Mouse (Mus musculus): ENCODE measurements around the gene Ndfip2. TPM values are rescaled to one million over a fixed set of nuclear protein-coding genes. Genes with fewer than 3 reads are reported as not detected.

Ndfip2 gene
- polyA plus RNA-seq, 1 experiment from 2014 or later = 67.3 TPM

GRCm38 (mm10) chr14:105272539-105272938, 14.2 kb downstream of the Ndfip2 start:
- Histone ChIP-seq H3K4me1 (ENCODE audit: control insufficient read depth, insufficient read depth, low read length) (no peaks in the 10 kb centered on the region), H3K27me3 (ENCODE audit: control insufficient read depth, insufficient read depth, low read length) (no peaks in the 10 kb centered on the region), H3K9ac (ENCODE audit: low read depth, low read length) (no peak overlapping the region), H3K36me3 (ENCODE audit: control insufficient read depth, insufficient read depth, low read length) (no peaks in the 10 kb centered on the region), H3K4me2 (replicated peaks; ENCODE audit: low read depth, low read length) (no peak overlapping the region), H3K9me3 (ENCODE audit: control insufficient read depth, low read length) (no peaks in the 10 kb centered on the region), H3K27ac (ENCODE audit: low read depth, low read length) (no peak overlapping the region), H3K4me3 (ENCODE audit: low read length) (no peak overlapping the region)
- no peak for ATAC-seq (ENCODE audit: low FRiP score, low TSS enrichment)
- WGBS = 93% methylated on average over 4 of the region's 4 CpGs

DNA sequence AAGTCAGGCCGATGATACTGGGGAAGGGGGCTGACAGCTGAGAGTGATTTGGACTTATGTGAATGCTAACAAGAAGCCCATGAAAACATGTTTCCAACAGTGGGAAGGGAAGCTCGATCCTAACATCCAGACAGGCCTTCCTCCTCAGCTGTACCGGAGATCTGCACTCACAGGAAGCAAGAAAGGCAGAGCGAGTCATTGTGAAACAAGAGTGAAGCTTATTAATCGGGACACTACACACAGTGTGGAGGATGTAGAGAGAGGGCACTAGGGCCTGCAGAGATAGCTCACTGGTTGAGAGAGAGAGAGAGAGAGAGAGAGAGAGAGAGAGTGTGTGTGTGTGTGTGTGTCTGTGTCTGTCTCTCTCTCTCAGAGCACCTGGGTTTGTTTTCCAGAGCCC, 16.8 kb downstream of the Ndfip2 start:
- no peak overlapping the region for H3K4me2 ChIP-seq (replicated peaks; ENCODE audit: low read depth, low read length)
- no peak overlapping the region for H3K4me3 ChIP-seq (ENCODE audit: low read length)
- H3K27me3 ChIP-seq (ENCODE audit: control insufficient read depth, insufficient read depth, low read length) = no peaks in the 10 kb centered on the region
- WGBS = 73% methylated on average over 5 of the region's 5 CpGs
- H3K9ac ChIP-seq (ENCODE audit: low read depth, low read length) = no peak overlapping the region
- no peak overlapping the region for H3K27ac ChIP-seq (ENCODE audit: low read depth, low read length)
- no peak for ATAC-seq (ENCODE audit: low FRiP score, low TSS enrichment)
- no peaks in the 10 kb centered on the region for H3K9me3 ChIP-seq (ENCODE audit: control insufficient read depth, low read length)
- H3K36me3 ChIP-seq (ENCODE audit: control insufficient read depth, insufficient read depth, low read length) = no peaks in the 10 kb centered on the region
- no peaks in the 10 kb centered on the region for H3K4me1 ChIP-seq (ENCODE audit: control insufficient read depth, insufficient read depth, low read length)

DNA sequence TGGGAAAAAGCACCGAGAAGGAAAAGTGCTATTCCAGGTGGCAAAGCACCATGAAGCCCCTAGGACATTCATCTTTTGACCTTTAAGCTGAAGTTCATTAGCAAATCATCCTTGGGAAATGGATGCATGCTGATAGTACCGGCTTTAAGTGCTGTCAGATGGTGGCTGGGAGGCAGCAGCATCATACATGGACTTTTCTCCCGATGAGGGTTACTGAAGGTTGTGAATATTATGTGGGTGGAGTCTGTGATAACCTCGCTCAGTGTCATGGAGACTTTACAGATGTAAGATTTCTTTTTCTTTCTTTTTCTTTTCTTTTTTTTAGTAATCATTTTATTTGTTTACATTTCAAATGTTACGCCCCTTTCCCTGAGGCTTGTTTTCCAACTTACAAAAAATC, 18.9 kb downstream of the Ndfip2 start:
- Histone ChIP-seq H3K9ac (ENCODE audit: low read depth, low read length) (no peak overlapping the region), H3K27ac (ENCODE audit: low read depth, low read length) (no peak overlapping the region), H3K27me3 (ENCODE audit: control insufficient read depth, insufficient read depth, low read length) (no peaks in the 10 kb centered on the region), H3K9me3 (ENCODE audit: control insufficient read depth, low read length) (no peaks in the 10 kb centered on the region), H3K4me1 (ENCODE audit: control insufficient read depth, insufficient read depth, low read length) (no peaks in the 10 kb centered on the region), H3K4me2 (replicated peaks; ENCODE audit: low read depth, low read length) (no peak overlapping the region), H3K4me3 (ENCODE audit: low read length) (no peak overlapping the region), H3K36me3 (ENCODE audit: control insufficient read depth, insufficient read depth, low read length) (no peaks in the 10 kb centered on the region)
- no peak for ATAC-seq (ENCODE audit: low FRiP score, low TSS enrichment)
- 80% methylated on average over 5 of the region's 5 CpGs for WGBS

DNA sequence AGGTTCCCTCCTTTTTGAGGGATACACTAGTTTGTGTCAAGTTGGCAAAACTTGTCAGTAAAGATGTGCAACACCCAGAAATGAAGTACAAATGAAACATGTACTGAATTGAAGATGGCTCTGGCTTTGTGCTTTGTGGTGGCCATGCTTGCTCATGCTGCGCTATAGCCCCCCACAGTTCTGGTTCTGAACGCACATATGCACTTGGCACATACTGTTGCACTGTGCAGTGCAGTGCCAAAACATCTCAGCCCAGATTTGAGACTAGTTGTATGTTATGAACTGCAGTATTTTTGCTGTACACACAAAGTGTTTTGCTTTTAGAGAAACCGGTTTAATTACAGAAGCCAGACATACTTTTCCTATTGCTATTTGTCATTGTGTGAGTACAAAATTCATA, 25.7 kb downstream of the Ndfip2 start:
- H3K4me2 ChIP-seq (replicated peaks; ENCODE audit: low read depth, low read length) = no peak overlapping the region
- WGBS = 90% methylated on average over 3 of the region's 3 CpGs
- no peak overlapping the region for H3K27ac ChIP-seq (ENCODE audit: low read depth, low read length)

GRCm38 (mm10) chr14:105287557-105287956, 29.2 kb downstream of the Ndfip2 start:
- Histone ChIP-seq H3K9me3 (ENCODE audit: control insufficient read depth, low read length) (no peaks in the 10 kb centered on the region), H3K4me2 (replicated peaks; ENCODE audit: low read depth, low read length) (no peak overlapping the region), H3K27ac (ENCODE audit: low read depth, low read length) (no peak overlapping the region), H3K9ac (ENCODE audit: low read depth, low read length) (no peak overlapping the region), H3K27me3 (ENCODE audit: control insufficient read depth, insufficient read depth, low read length) (no peaks in the 10 kb centered on the region), H3K4me3 (ENCODE audit: low read length) (no peak overlapping the region), H3K4me1 (ENCODE audit: control insufficient read depth, insufficient read depth, low read length) (peaks cover 3% of the 10 kb centered on the region; the same call in 1 of the 2 replicates), H3K36me3 (ENCODE audit: control insufficient read depth, insufficient read depth, low read length) (peaks cover 10% of the 10 kb centered on the region; the same call in 1 of the 2 replicates)
- WGBS = 92% methylated on average over 4 of the region's 4 CpGs
- ATAC-seq (ENCODE audit: low FRiP score, low TSS enrichment) = no peak

More for the DNA sequence above, 25.7 kb downstream of the Ndfip2 start:
- no peaks in the 10 kb centered on the region for H3K9me3 ChIP-seq (ENCODE audit: control insufficient read depth, low read length)
- H3K9ac ChIP-seq (ENCODE audit: low read depth, low read length) = no peak overlapping the region
- H3K4me1 ChIP-seq (ENCODE audit: control insufficient read depth, insufficient read depth, low read length) = peaks cover 3% of the 10 kb centered on the region; the same call in 1 of the 2 replicates
- H3K4me3 ChIP-seq (ENCODE audit: low read length) = no peak overlapping the region
- no peaks in the 10 kb centered on the region for H3K27me3 ChIP-seq (ENCODE audit: control insufficient read depth, insufficient read depth, low read length)
- peaks cover 4% of the 10 kb centered on the region; the same call in 1 of the 2 replicates for H3K36me3 ChIP-seq (ENCODE audit: control insufficient read depth, insufficient read depth, low read length)
- no peak for ATAC-seq (ENCODE audit: low FRiP score, low TSS enrichment)

GRCm38 (mm10) chr14:105287972-105288371, 29.6 kb downstream of the Ndfip2 start:
- H3K4me1 ChIP-seq (ENCODE audit: control insufficient read depth, insufficient read depth, low read length) = peaks cover 3% of the 10 kb centered on the region; the same call in 1 of the 2 replicates
- no peak overlapping the region for H3K9ac ChIP-seq (ENCODE audit: low read depth, low read length)
- WGBS = 90% methylated on average over 2 of the region's 2 CpGs
- no peaks in the 10 kb centered on the region for H3K9me3 ChIP-seq (ENCODE audit: control insufficient read depth, low read length)
- H3K4me2 ChIP-seq (replicated peaks; ENCODE audit: low read depth, low read length) = no peak overlapping the region
- ATAC-seq (ENCODE audit: low FRiP score, low TSS enrichment) = no peak
- H3K4me3 ChIP-seq (ENCODE audit: low read length) = no peak overlapping the region
- peaks cover 12% of the 10 kb centered on the region; the same call in 1 of the 2 replicates for H3K36me3 ChIP-seq (ENCODE audit: control insufficient read depth, insufficient read depth, low read length)
- H3K27me3 ChIP-seq (ENCODE audit: control insufficient read depth, insufficient read depth, low read length) = no peaks in the 10 kb centered on the region
- no peak overlapping the region for H3K27ac ChIP-seq (ENCODE audit: low read depth, low read length)

DNA sequence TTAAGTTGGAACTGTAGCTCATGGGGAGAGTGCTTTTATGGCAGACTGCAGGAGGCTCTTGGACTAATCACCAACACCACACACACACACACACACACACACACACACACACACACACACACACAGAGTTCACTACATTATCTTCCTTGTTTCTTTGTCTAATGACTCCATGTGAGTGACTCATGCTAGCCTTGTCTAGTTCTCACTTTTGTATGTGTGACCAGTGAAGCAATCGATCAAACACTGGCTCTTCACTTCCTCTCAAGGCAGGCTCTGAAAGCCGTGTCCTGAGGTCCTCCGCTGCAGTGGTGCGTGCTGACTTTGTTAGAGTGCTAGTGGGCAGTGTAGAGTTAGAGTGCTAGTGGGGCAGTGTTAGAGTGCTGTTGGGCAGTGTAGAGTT, 30.2 kb downstream of the Ndfip2 start:
- WGBS = 93% methylated on average over 4 of the region's 4 CpGs
- Histone ChIP-seq H3K36me3 (ENCODE audit: control insufficient read depth, insufficient read depth, low read length) (peaks cover 13% of the 10 kb centered on the region; the same call in 1 of the 2 replicates), H3K9ac (ENCODE audit: low read depth, low read length) (no peak overlapping the region), H3K4me1 (ENCODE audit: control insufficient read depth, insufficient read depth, low read length) (peaks cover 3% of the 10 kb centered on the region; the same call in 1 of the 2 replicates), H3K27ac (ENCODE audit: low read depth, low read length) (no peak overlapping the region), H3K27me3 (ENCODE audit: control insufficient read depth, insufficient read depth, low read length) (no peaks in the 10 kb centered on the region), H3K9me3 (ENCODE audit: control insufficient read depth, low read length) (no peaks in the 10 kb centered on the region), H3K4me3 (ENCODE audit: low read length) (no peak overlapping the region), H3K4me2 (replicated peaks; ENCODE audit: low read depth, low read length) (no peak overlapping the region)
- no peak for ATAC-seq (ENCODE audit: low FRiP score, low TSS enrichment)

GRCm38 (mm10) chr14:105292139-105292538, 33.8 kb downstream of the Ndfip2 start:
- H3K4me2 ChIP-seq (replicated peaks; ENCODE audit: low read depth, low read length) = no peak overlapping the region
- no peak overlapping the region for H3K27ac ChIP-seq (ENCODE audit: low read depth, low read length)
- no peaks in the 10 kb centered on the region for H3K27me3 ChIP-seq (ENCODE audit: control insufficient read depth, insufficient read depth, low read length)
- ATAC-seq (ENCODE audit: low FRiP score, low TSS enrichment) = no peak
- H3K9me3 ChIP-seq (ENCODE audit: control insufficient read depth, low read length) = no peaks in the 10 kb centered on the region
- no peaks in the 10 kb centered on the region for H3K4me1 ChIP-seq (ENCODE audit: control insufficient read depth, insufficient read depth, low read length)
- no peak overlapping the region for H3K4me3 ChIP-seq (ENCODE audit: low read length)
- WGBS = 91% methylated on average over 9 of the region's 9 CpGs
- H3K9ac ChIP-seq (ENCODE audit: low read depth, low read length) = no peak overlapping the region
- peaks cover 13% of the 10 kb centered on the region; the same call in 1 of the 2 replicates for H3K36me3 ChIP-seq (ENCODE audit: control insufficient read depth, insufficient read depth, low read length)

DNA sequence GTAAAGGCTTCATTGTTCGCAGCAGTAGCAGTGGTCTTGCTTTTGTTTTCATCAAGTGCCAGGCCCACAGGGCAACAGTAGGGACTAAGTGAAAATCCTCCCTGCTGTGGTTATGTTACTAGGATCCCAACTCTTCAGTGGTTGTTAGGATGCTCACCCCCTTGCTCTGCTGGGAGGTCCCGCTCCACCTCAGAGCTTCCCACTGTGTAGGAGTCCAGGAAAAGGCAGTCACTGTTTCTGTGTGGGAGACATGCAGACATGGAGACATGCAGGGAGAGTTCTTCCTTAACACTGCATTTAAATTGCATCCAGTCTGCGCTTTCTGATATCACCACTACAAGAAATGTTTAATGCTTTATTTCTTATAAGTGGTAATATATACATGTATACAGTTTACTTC, 35.4 kb downstream of the Ndfip2 start:
- H3K9me3 ChIP-seq (ENCODE audit: control insufficient read depth, low read length) = no peaks in the 10 kb centered on the region
- 82% methylated on average over 3 of the region's 3 CpGs for WGBS
- no peaks in the 10 kb centered on the region for H3K27me3 ChIP-seq (ENCODE audit: control insufficient read depth, insufficient read depth, low read length)
- H3K4me1 ChIP-seq (ENCODE audit: control insufficient read depth, insufficient read depth, low read length) = no peaks in the 10 kb centered on the region
- H3K27ac ChIP-seq (ENCODE audit: low read depth, low read length) = no peak overlapping the region
- ATAC-seq (ENCODE audit: low FRiP score, low TSS enrichment) = no peak; the same call in 1 of the 2 replicates
- H3K9ac ChIP-seq (ENCODE audit: low read depth, low read length) = no peak overlapping the region
- H3K4me2 ChIP-seq (replicated peaks; ENCODE audit: low read depth, low read length) = no peak overlapping the region
- H3K36me3 ChIP-seq (ENCODE audit: control insufficient read depth, insufficient read depth, low read length) = peaks cover 9% of the 10 kb centered on the region; the same call in 1 of the 2 replicates
- H3K4me3 ChIP-seq (ENCODE audit: low read length) = no peak overlapping the region

All from kidney, embryonic 14.5 days (tissue).